33 mouse cellular contexts compared by ENCODE assay signal in the genomic region with DNA sequence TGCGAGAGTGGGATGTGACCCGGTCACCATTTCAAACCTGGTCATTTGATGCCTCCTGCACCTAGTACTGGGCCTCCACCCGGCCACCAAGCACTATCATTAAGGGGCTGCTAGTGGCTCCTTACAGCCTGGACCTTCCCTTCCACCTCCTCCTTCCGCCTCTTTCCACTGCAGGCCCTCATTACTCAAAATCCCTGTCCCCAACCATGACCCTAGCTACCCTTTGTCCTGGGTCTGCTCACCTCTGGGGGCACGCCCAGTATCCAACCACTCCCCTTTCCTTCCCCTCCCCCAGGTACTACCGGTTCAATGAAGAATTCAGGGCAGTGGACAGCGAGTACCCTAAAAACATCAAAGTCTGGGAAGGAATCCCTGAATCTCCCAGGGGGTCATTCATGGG. TPM values are rescaled to one million over a fixed set of nuclear protein-coding genes. Genes with fewer than 3 reads are reported as not detected.
"Had no signal": no experiment of that assay in that cellular context is flagged by ENCODE, and none has a peak within 500 bp of the region (broad histone marks: within the 10 kb centered on the region; RNA-seq: fewer than 3 reads in every experiment).

No protein-coding gene starts in this region.

- H3K4me1 ChIP-seq: midbrain, embryonic 12.5 days; midbrain, embryonic 15.5 days; neural tube, embryonic 12.5 days had no signal

- DNase-seq: left cerebral cortex, postnatal 4 days; liver; liver, embryonic 13.5 days; liver, postnatal 0 days; lung, adult 18-20 months; lung, adult 2 months; lung, embryonic 14.5 days; lung, postnatal 10 days; lung, postnatal 14 days; lung, postnatal 36 days; lung, postnatal 4 days; midbrain, embryonic 14.5 days had no signal

- H3K9ac ChIP-seq: limb, embryonic 12.5 days; limb, embryonic 13.5 days; limb, embryonic 15.5 days; liver, embryonic 12.5 days; liver, embryonic 13.5 days; liver, embryonic 14.5 days; liver, embryonic 15.5 days; liver, postnatal 0 days; lung, embryonic 14.5 days; lung, embryonic 15.5 days; midbrain, embryonic 12.5 days; midbrain, embryonic 13.5 days; midbrain, embryonic 15.5 days; neural tube, embryonic 12.5 days had no signal

- H3K4me2 ChIP-seq: limb, embryonic 12.5 days; limb, embryonic 13.5 days; limb, embryonic 15.5 days; liver, embryonic 11.5 days; liver, embryonic 12.5 days; liver, embryonic 13.5 days; liver, embryonic 15.5 days; lung, embryonic 14.5 days; lung, embryonic 15.5 days; midbrain, embryonic 12.5 days; midbrain, embryonic 13.5 days; midbrain, embryonic 15.5 days; neural tube, embryonic 12.5 days had no signal

- H3K9me3 ChIP-seq: limb, embryonic 10.5 days; limb, embryonic 12.5 days; limb, embryonic 13.5 days; limb, embryonic 15.5 days; liver, embryonic 12.5 days; liver, embryonic 13.5 days; liver, embryonic 15.5 days; lung, embryonic 15.5 days; megakaryocyte, embryonic 14.5 days; midbrain, embryonic 12.5 days; midbrain, embryonic 13.5 days; midbrain, embryonic 15.5 days; neural tube, embryonic 12.5 days had no signal

- ATAC-seq: liver, embryonic 12.5 days; liver, postnatal 0 days; lung, postnatal 0 days; midbrain, embryonic 13.5 days; midbrain, embryonic 15.5 days; midbrain, embryonic 16.5 days had no signal

- H3K27me3 ChIP-seq: limb, embryonic 12.5 days; limb, embryonic 13.5 days; limb, embryonic 15.5 days; lung, embryonic 15.5 days; midbrain, embryonic 13.5 days; midbrain, embryonic 15.5 days; neural tube, embryonic 12.5 days had no signal

- H3K4me3 ChIP-seq: limb, embryonic 10.5 days; limb, embryonic 12.5 days; limb, embryonic 13.5 days; limb, embryonic 15.5 days; liver, embryonic 12.5 days; liver, embryonic 13.5 days; liver, embryonic 15.5 days; lung, embryonic 15.5 days; megakaryocyte, embryonic 14.5 days; midbrain, embryonic 12.5 days; midbrain, embryonic 13.5 days; midbrain, embryonic 15.5 days; myocyte; neural tube, embryonic 12.5 days had no signal

- H3K36me3 ChIP-seq: midbrain, embryonic 15.5 days had no signal

- H3K27ac ChIP-seq: limb, embryonic 10.5 days; limb, embryonic 12.5 days; limb, embryonic 13.5 days; limb, embryonic 15.5 days; liver, embryonic 12.5 days; liver, embryonic 13.5 days; liver, embryonic 14.5 days; liver, embryonic 15.5 days; lung, embryonic 15.5 days; macrophage; midbrain, embryonic 12.5 days; midbrain, embryonic 13.5 days; midbrain, embryonic 15.5 days; neural tube, embryonic 12.5 days had no signal

RNA-seq across cellular contexts. Expression of gene Mmp14, which starts 8.2 kb away (rescaled TPM):
- total RNA-seq: monocyte, adult 5-6 weeks had no signal

RNA-seq across cellular contexts. Expression of gene Rem2, which starts 36.3 kb away (rescaled TPM):
- total RNA-seq: liver, adult 2 months; megakaryocyte, adult 5-6 weeks; monocyte, adult 5-6 weeks had no signal
- polyA plus RNA-seq: macrophage had no signal
